Mouse (Mus musculus) T-helper 2 cell (primary cell): ENCODE results near the gene Dhrs9.
"Not testable (repeated sequence)": the region's sequence is repeated elsewhere in the genome, so short reads cannot be mapped to it uniquely, and the experiment has no call there.

Experiments
- in situ Hi-C: fragments of 300-600 bp; cut with MboI, MseI; formaldehyde crosslinking; loops from one replicate; pipeline ENCODE4 v1.15.1; 2025; ENCODE audit warnings: high pct_unique_total_duplicates

The Dhrs9 gene

GRCm38 (mm10) chr2:69380281-69380680 is at the start of gene Dhrs9:
Gene Dhrs9, plus strand, starts transcription at chr2:69380445.
- in situ Hi-C loops: no loop called here

GRCm38 (mm10) chr2:69331523-69331922 is 48.7 kb upstream of the Dhrs9 start:
- in situ Hi-C loops: not testable (repeated sequence)

GRCm38 (mm10) chr2:69341506-69341905 is 38.7 kb upstream of the Dhrs9 start:
- in situ Hi-C loops: no loop called here

- in situ Hi-C loops: no loop called here
Measured at GRCm38 (mm10) chr2:69342496-69343221, 37.6 kb upstream of the Dhrs9 start, which contains the start of gene Abcb11. Gene Abcb11, minus strand, starts transcription at chr2:69342616.

GRCm38 (mm10) chr2:69355402-69355801 is 24.8 kb upstream of the Dhrs9 start:
- in situ Hi-C loops: not testable (repeated sequence)

GRCm38 (mm10) chr2:69364831-69365230 is 15.4 kb upstream of the Dhrs9 start:
- in situ Hi-C loops: no loop called here

- in situ Hi-C loops: no loop called here
Measured at GRCm38 (mm10) chr2:69365275-69365674, 15.0 kb upstream of the Dhrs9 start.

GRCm38 (mm10) chr2:69376780-69377179 is 3.5 kb upstream of the Dhrs9 start:
- in situ Hi-C loops: no loop called here

- in situ Hi-C loops: no loop called here
Measured at GRCm38 (mm10) chr2:69379801-69380200, 444 bp upstream of the Dhrs9 start.

- in situ Hi-C loops: no loop called here
Measured at GRCm38 (mm10) chr2:69381740-69382139, 1.5 kb downstream of the Dhrs9 start.

GRCm38 (mm10) chr2:69382838-69383237 is 2.6 kb downstream of the Dhrs9 start:
- in situ Hi-C loops: no loop called here

- in situ Hi-C loops: no loop called here
Measured at GRCm38 (mm10) chr2:69386118-69386871, 6.0 kb downstream of the Dhrs9 start.

GRCm38 (mm10) chr2:69393947-69394346 is 13.7 kb downstream of the Dhrs9 start:
- in situ Hi-C loops: no loop called here

- in situ Hi-C loops: no loop called here
Measured at GRCm38 (mm10) chr2:69395597-69396248, 15.5 kb downstream of the Dhrs9 start.

- in situ Hi-C loops: no loop called here
Measured at GRCm38 (mm10) chr2:69396760-69397435, 16.7 kb downstream of the Dhrs9 start.

- in situ Hi-C loops: no loop called here
Measured at GRCm38 (mm10) chr2:69400866-69401604, 20.8 kb downstream of the Dhrs9 start.

- in situ Hi-C loops: no loop called here
Measured at GRCm38 (mm10) chr2:69401891-69402290, 21.6 kb downstream of the Dhrs9 start.

GRCm38 (mm10) chr2:69402309-69402708 is 22.1 kb downstream of the Dhrs9 start:
- in situ Hi-C loops: no loop called here

- in situ Hi-C loops: no loop called here
Measured at GRCm38 (mm10) chr2:69405692-69406091, 25.4 kb downstream of the Dhrs9 start.

- in situ Hi-C loops: no loop called here
Measured at GRCm38 (mm10) chr2:69414539-69414938, 34.3 kb downstream of the Dhrs9 start.

- in situ Hi-C loops: no loop called here
Measured at GRCm38 (mm10) chr2:69415070-69415469, 34.8 kb downstream of the Dhrs9 start.
